Mouse (Mus musculus): Measurements from ENCODE around the gene Cpox. TPM values are rescaled to one million over a fixed set of nuclear protein-coding genes. Genes with fewer than 3 reads are reported as not detected.

The Cpox gene
- polyA plus RNA-seq, 1 experiment from 2014 or later: 19.9 TPM

DNA sequence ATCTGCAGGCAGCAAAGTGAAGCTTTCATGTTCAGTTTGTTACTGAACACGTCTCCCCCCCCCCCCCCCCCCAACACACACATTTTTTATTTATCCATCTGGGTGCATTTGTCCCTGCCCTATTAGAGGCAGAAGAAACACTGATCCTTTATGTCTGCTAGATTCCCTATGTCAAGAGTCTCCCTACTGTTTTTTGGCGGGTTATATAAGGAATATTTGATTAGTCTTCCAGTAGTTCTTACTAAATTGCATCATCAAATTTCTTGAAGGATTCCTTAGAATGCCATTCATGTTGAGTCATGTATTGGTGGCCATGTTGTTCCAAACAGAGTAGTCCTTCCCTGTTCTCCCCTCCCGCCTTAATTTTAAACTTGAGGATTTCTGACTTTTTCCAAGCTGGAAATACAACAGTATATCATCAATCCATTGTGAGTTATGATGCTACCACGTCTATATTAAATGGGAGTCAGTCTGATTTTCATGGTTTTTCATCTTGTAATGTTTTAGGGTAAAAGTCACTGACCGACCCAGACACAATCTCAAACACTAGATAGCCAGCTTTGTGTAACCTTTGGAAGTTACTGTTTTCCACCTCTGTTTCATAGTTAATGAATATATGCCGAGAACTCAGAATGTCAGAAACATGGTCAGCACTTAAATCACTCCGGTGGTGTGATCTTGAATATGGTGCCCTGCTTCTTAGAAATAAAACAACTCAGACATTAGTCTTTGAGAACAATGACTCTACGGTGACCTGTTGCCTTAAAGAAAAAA, 1.3 kb downstream of the Cpox start:
- Histone ChIP-seq H3K4me3 (peak overlapping the region; percentile 93), H3K9me3 (no peaks in the 10 kb centered on the region), H3K27ac (no peak overlapping the region), H3K27me3 (replicated peaks) (no peaks in the 10 kb centered on the region), H3K4me2 (replicated peaks) (peak overlapping the region; percentile 86), H3K9ac (no peak overlapping the region), H3K4me1 (no peaks in the 10 kb centered on the region; the same call in 1 of the 2 replicates), H3K36me3 (peaks cover 18% of the 10 kb centered on the region)
- ATAC-seq (ENCODE audit: low FRiP score, low read depth): no peak
- 76% methylated on average over 8 of the region's 8 CpGs for WGBS

DNA sequence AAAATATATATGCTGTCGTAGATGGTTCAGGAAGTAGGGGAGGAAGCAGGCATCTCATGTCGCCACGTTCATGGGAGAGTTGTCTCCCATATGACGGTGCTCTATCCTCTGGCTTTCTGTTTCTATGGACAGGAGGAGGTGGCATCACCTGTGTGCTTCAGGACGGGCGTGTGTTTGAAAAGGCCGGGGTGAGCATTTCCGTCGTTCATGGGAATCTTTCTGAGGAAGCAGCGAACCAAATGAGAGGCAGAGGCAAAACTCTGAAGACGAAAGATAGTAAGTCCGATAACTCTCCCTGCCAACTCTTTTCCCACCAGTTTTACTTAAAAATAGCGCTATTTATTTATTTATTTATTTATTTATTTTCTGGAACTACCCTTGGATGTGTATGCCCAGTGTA, 2.3 kb downstream of the Cpox start:
- H3K36me3 ChIP-seq: peaks cover 18% of the 10 kb centered on the region
- H3K4me3 ChIP-seq: no peak overlapping the region
- WGBS: 95% methylated on average over 13 of the region's 13 CpGs
- H3K27ac ChIP-seq: no peak overlapping the region
- H3K4me1 ChIP-seq: no peaks in the 10 kb centered on the region; the same call in 1 of the 2 replicates
- H3K9me3 ChIP-seq: no peaks in the 10 kb centered on the region
- H3K27me3 ChIP-seq (replicated peaks): no peaks in the 10 kb centered on the region
- ATAC-seq (ENCODE audit: low FRiP score, low read depth): no peak
- no peak overlapping the region for H3K4me2 ChIP-seq (replicated peaks)
- H3K9ac ChIP-seq: no peak overlapping the region

DNA sequence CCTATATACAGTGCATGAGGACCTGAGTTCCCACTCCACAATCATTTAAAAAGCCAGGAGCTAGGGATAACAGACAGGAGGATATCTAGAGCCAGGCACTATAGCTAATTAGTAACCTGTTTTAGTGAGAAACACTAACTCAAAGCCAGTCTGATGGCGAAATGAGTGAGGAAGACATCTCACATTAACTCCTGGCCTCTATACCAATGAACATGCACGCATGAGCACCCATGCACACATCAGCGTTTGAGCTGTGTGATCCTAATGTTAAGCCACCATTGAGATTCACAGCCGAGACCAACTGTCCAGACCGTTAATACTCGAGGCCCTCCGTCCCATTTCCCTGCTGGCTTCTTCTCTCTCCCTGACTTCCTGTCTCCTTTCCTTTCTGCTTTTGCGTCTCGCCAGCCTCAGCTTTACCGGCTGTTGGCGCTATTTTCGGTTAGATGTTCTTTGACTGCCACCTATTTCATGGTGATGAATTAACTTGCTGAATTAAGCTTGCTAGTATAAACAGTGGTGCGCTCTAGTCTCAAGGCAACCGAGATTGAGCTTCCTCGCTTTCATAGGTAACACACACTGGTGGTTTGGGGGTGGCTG, 3.8 kb downstream of the Cpox start:
- Histone ChIP-seq H3K9me3 (no peaks in the 10 kb centered on the region), H3K4me3 (no peak overlapping the region), H3K36me3 (peaks cover 25% of the 10 kb centered on the region), H3K4me2 (replicated peaks) (no peak overlapping the region), H3K9ac (no peak overlapping the region), H3K27ac (no peak overlapping the region), H3K4me1 (no peaks in the 10 kb centered on the region; the same call in 1 of the 2 replicates), H3K27me3 (replicated peaks) (no peaks in the 10 kb centered on the region)
- no peak for ATAC-seq (ENCODE audit: low FRiP score, low read depth)
- WGBS: 93% methylated on average over 15 of the region's 15 CpGs

DNA sequence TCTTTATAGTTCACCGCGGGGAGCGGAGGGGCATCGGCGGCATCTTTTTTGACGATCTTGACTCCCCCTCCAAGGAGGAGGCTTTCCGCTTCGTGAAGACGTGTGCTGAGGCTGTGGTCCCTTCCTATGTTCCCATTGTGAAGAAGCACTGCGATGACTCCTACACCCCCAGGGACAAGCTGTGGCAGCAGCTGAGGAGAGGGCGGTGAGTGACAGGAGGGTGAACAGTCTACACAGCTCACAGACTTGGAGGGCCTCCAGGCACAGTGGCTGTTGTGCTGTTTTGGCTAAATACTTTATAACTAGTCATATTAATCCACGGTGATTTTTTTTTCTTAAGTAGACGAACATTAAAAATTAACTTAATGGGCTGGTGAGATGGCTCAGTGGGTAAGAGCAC, 5.2 kb downstream of the Cpox start:
- ATAC-seq (ENCODE audit: low FRiP score, low read depth): no peak
- Histone ChIP-seq H3K9me3 (no peaks in the 10 kb centered on the region), H3K36me3 (peaks cover 25% of the 10 kb centered on the region), H3K4me3 (no peak overlapping the region), H3K4me1 (no peaks in the 10 kb centered on the region; the same call in 1 of the 2 replicates), H3K9ac (no peak overlapping the region), H3K4me2 (replicated peaks) (no peak overlapping the region), H3K27me3 (replicated peaks) (no peaks in the 10 kb centered on the region), H3K27ac (no peak overlapping the region)
- 94% methylated on average over 13 of the region's 13 CpGs for WGBS

DNA sequence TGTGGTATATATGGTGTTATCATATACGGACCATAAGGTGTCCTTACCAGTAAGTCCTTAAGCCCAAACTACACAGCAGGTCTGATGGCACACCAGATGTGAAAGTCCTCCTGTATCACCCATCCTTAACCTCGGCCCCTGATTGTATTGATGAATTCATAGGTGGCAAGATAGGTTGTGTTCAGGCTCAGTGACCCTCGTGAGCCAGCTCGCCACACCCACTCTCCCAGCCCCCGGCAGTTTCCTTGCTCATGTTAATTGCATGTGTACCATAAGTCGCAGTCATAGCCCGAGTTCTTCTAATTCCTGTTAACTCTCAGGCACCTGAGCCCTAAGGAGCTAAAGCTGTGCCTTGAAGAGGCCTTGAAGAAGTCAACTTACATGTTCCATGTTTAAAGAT, 6.1 kb downstream of the Cpox start:
- Histone ChIP-seq H3K27me3 (replicated peaks) (no peaks in the 10 kb centered on the region), H3K36me3 (peaks cover 29% of the 10 kb centered on the region), H3K4me2 (replicated peaks) (no peak overlapping the region), H3K4me3 (no peak overlapping the region), H3K9ac (no peak overlapping the region), H3K9me3 (no peaks in the 10 kb centered on the region), H3K4me1 (no peaks in the 10 kb centered on the region; the same call in 1 of the 2 replicates), H3K27ac (no peak overlapping the region)
- WGBS: 93% methylated on average over 7 of the region's 7 CpGs
- no peak for ATAC-seq (ENCODE audit: low FRiP score, low read depth)

DNA sequence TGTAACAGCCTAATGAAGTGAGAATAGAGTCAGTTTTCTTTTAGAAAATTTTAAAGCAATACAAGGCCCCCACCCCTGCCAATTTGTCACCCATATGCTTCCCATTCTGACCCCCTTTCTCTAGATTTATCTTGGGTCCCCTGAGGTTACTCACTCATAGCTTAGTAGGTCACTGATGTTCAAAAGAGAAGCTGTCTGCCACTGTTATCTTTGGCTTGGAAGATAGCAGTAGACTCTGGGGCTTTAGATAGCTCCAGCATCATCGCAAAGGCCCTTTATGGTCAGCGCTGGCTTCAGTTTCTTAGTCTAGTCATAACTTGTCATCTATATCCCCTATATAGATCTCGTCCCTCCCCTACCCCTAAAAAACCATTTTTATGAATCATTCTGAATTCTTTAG, 6.5 kb downstream of the Cpox start:
- Histone ChIP-seq H3K4me2 (replicated peaks) (no peak overlapping the region), H3K4me1 (no peaks in the 10 kb centered on the region), H3K4me3 (no peak overlapping the region), H3K27me3 (replicated peaks) (no peaks in the 10 kb centered on the region), H3K36me3 (peaks cover 29% of the 10 kb centered on the region), H3K9ac (no peak overlapping the region), H3K27ac (no peak overlapping the region), H3K9me3 (no peaks in the 10 kb centered on the region)
- 95% methylated on average over 3 of the region's 3 CpGs for WGBS
- no peak for ATAC-seq (ENCODE audit: low FRiP score, low read depth)

DNA sequence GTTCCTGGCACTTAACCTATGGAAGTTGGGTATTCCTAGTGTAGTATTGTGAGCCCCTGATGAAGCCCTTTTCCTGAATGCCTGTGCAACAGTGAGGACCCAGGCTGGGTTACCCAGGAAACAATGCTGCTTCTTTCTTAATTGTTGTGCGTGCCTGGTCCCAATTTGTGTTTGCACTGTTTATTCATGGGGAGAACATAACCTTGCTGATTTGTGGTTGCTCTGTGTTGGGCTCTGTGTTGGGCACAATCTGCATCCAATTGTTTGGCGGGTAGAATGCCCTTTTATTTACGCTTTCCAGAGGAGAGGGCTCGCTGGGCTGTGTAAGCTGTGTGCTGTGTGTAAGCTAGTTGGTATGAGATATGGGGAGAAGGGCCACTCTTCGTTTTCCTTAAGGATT, 7.4 kb downstream of the Cpox start:
- H3K4me2 ChIP-seq (replicated peaks): no peak overlapping the region
- no peaks in the 10 kb centered on the region for H3K4me1 ChIP-seq
- H3K9me3 ChIP-seq: no peaks in the 10 kb centered on the region
- 83% methylated on average over 5 of the region's 5 CpGs for WGBS
- H3K36me3 ChIP-seq: peaks cover 29% of the 10 kb centered on the region
- no peak overlapping the region for H3K4me3 ChIP-seq
- no peak for ATAC-seq (ENCODE audit: low FRiP score, low read depth)
- H3K9ac ChIP-seq: no peak overlapping the region
- no peaks in the 10 kb centered on the region for H3K27me3 ChIP-seq (replicated peaks)
- H3K27ac ChIP-seq: no peak overlapping the region

DNA sequence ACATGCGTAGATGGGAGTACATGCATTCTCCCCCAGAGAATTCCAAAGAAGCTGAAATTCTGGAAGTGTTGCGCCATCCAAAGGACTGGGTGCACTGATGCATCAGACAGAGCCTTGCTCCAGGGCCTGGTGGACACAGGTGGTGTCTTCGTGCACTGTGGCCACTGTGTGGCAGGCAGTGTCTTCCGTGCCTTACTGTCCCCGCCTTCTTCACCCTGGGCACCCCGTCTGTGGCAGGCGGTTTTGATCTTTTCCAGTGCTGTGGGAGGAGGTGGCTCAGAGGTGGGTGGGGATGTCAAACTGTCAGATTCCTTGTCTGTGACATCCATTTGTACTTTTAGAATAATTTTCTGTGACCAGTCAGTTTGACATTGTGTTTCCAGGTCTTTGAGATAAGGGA, 8.6 kb downstream of the Cpox start:
- H3K27ac ChIP-seq: no peak overlapping the region
- no peaks in the 10 kb centered on the region for H3K9me3 ChIP-seq
- H3K36me3 ChIP-seq: peaks cover 29% of the 10 kb centered on the region
- ATAC-seq (ENCODE audit: low FRiP score, low read depth): no peak
- no peak overlapping the region for H3K9ac ChIP-seq
- no peaks in the 10 kb centered on the region for H3K4me1 ChIP-seq
- H3K27me3 ChIP-seq (replicated peaks): no peaks in the 10 kb centered on the region
- H3K4me2 ChIP-seq (replicated peaks): no peak overlapping the region
- no peak overlapping the region for H3K4me3 ChIP-seq
- 83% methylated on average over 7 of the region's 7 CpGs for WGBS

DNA sequence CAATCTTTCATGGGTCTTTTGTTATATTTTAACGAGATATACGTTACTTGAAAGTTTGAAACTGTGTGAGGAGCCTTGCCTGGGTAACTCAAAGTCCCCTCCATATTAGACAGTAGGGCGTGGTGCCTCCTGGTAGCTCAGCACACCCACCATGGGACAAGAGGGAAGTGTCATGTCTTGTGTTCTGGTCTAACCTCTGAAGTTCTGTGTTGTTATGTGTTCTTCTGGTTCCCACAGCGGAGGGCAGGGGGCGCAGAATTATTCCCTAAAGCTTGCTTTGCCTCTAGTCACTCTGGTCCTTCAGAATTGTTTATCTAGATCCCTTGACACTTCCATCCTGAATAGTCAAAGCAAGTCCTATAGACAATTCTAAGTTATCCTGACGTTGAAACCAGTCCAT, 12.0 kb downstream of the Cpox start:
- no peak for ATAC-seq (ENCODE audit: low FRiP score, low read depth)
- Histone ChIP-seq H3K4me3 (no peak overlapping the region), H3K27ac (no peak overlapping the region), H3K36me3 (peaks cover 11% of the 10 kb centered on the region), H3K9me3 (no peaks in the 10 kb centered on the region), H3K4me2 (replicated peaks) (no peak overlapping the region), H3K27me3 (replicated peaks) (no peaks in the 10 kb centered on the region), H3K4me1 (no peaks in the 10 kb centered on the region), H3K9ac (no peak overlapping the region)
- WGBS: 91% methylated on average over 6 of the region's 6 CpGs

DNA sequence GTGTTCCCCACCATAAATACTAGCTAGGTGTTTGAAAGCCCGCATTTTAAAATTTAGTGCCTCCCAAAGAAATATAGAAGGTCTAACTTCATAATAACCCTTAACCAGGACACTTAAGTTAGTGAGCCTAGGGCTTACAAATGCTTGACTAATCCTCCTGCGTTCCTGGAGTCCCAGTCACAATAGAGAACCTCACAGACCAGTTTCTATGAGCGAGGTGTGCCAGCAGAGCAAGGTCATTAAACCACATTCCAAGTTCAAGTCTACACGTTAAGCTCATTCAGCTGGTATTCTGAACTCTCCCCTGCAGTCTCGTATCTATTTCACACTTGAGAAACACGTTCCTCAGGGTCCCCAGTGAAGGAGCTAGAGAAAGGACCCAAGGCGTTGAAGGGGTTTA, 12.8 kb downstream of the Cpox start:
- ATAC-seq (ENCODE audit: low FRiP score, low read depth): no peak
- H3K36me3 ChIP-seq: peaks cover 7% of the 10 kb centered on the region
- no peaks in the 10 kb centered on the region for H3K27me3 ChIP-seq (replicated peaks)
- no peak overlapping the region for H3K4me3 ChIP-seq
- no peak overlapping the region for H3K4me2 ChIP-seq (replicated peaks)
- WGBS: 88% methylated on average over 7 of the region's 7 CpGs
- H3K27ac ChIP-seq: no peak overlapping the region
- H3K9me3 ChIP-seq: no peaks in the 10 kb centered on the region
- no peak overlapping the region for H3K9ac ChIP-seq
- no peaks in the 10 kb centered on the region for H3K4me1 ChIP-seq

DNA sequence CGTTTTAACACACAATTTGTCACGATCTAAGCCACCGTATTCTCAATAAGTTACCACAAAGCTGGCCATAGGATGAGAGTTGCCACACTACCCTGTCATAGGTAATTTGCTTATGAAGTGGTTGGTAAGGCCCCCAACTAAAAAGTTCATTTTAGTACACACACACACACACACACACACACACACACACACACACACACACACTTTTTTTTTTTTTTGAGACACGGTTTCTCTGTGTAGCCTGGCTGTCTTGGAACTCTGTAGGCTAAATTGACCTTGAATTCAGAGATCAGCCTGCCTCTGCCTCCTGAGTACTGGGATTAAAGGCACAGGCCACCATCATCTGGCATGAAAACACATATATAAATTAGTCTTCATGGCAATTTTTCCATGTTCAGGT, 13.8 kb downstream of the Cpox start:
- H3K27ac ChIP-seq: no peak overlapping the region
- peaks cover 4% of the 10 kb centered on the region for H3K36me3 ChIP-seq
- WGBS: 92% methylated on average over 4 of the region's 4 CpGs
- no peak for ATAC-seq (ENCODE audit: low FRiP score, low read depth)
- H3K4me3 ChIP-seq: no peak overlapping the region
- no peak overlapping the region for H3K9ac ChIP-seq
- no peaks in the 10 kb centered on the region for H3K9me3 ChIP-seq
- no peaks in the 10 kb centered on the region for H3K27me3 ChIP-seq (replicated peaks)
- H3K4me1 ChIP-seq: no peaks in the 10 kb centered on the region
- no peak overlapping the region for H3K4me2 ChIP-seq (replicated peaks)

DNA sequence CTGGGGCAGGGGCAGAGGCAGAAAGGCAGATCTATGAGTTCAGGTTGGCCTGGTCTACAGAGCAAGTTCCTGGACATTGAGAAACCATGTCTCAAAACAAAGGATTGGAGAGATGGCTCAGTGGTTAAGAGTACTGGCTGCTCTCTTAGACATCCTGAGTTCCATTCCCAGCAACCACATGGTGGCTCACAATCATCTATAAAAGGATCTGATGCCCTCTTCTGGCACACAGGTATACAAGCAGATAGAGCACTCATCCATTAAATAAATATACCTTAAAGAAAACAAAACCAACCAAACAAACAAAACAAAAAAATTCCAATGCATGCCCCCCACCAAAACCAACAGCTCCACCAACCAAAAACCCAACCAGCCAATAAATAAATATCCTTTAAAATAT, 14.4 kb downstream of the Cpox start:
- H3K9me3 ChIP-seq: no peaks in the 10 kb centered on the region
- H3K27ac ChIP-seq: no peak overlapping the region
- H3K4me2 ChIP-seq (replicated peaks): no peak overlapping the region
- H3K27me3 ChIP-seq (replicated peaks): no peaks in the 10 kb centered on the region
- no peak overlapping the region for H3K4me3 ChIP-seq
- no peaks in the 10 kb centered on the region for H3K4me1 ChIP-seq
- no peak overlapping the region for H3K9ac ChIP-seq
- H3K36me3 ChIP-seq: peaks cover 4% of the 10 kb centered on the region
- no peak for ATAC-seq (ENCODE audit: low FRiP score, low read depth)

Data from neural tube, embryonic 12.5 days (tissue).